In genomic region chr17:80553318-80554270, GRCm38 (mm10) we compare ENCODE assay signal across 8 mouse cellular contexts. TPM values are rescaled to one million over a fixed set of nuclear protein-coding genes. Genes with fewer than 3 reads are reported as not detected.
A peak's percentile ranks its signal among the peaks of the same experiment; 100 is the strongest.
DNase-seq lines count a peak whose midpoint lies in the region; ATAC-seq and TF ChIP-seq lines count a peak whose summit lies in the region.

No protein-coding gene starts in this region.

- H3K9me3 ChIP-seq in hindbrain, postnatal 0 days (ENCODE audit: low read length): no peaks in the 10 kb centered on the region

- peak overlapping the region; percentile 50 for H3K9ac ChIP-seq in hindbrain, postnatal 0 days (replicated peaks; ENCODE audit: low read length)

- no peaks in the 10 kb centered on the region for H3K4me1 ChIP-seq in hindbrain, postnatal 0 days (ENCODE audit: insufficient read depth, low read length)

- TF ChIP-seq CTCF in hindbrain, postnatal 0 days (IDR thresholded peaks at IDR 0.05; ENCODE audit: low read depth): peak; percentile 78

- 3% methylated on average over 35 of the region's 35 CpGs for WGBS in hindbrain, postnatal 0 days
- WGBS in macrophage (ENCODE audit: missing documents): 3% methylated on average over 29 of the region's 35 CpGs

- peak; percentile 68 to 73 for DNase-seq in adrenal gland, adult 18-20 months (ENCODE audit: low spot score in 2 of 2)
- peak; percentile 92 for DNase-seq in embryo, embryonic 10 days (ENCODE audit: low spot score)
- peak; percentile 36 to 38 for DNase-seq in gastrocnemius, adult 8-10 months (ENCODE audit: low spot score in 2 of 2)
- peak; percentile 97 for DNase-seq in hindbrain, postnatal 0 days (ENCODE audit: low spot score)
- DNase-seq in left cerebral cortex, adult 18-20 months (ENCODE audit: low spot score in 2 of 2): peak; percentile 71 to 77
- DNase-seq in right cerebral cortex, adult 18-20 months: peak; percentile 79
- DNase-seq in urinary bladder, postnatal 25 days (ENCODE audit: low spot score): peak; percentile 73

- H3K4me2 ChIP-seq in hindbrain, postnatal 0 days (ENCODE audit: low read depth, low read length): peak overlapping the region; percentile 51

- H3K79me2 ChIP-seq in macrophage (ENCODE audit: inconsistent target): no peaks in the 10 kb centered on the region

- H3K4me3 ChIP-seq in hindbrain, postnatal 0 days (ENCODE audit: low read length): peak overlapping the region; percentile 48
- H3K4me3 ChIP-seq in macrophage (ENCODE audit: inconsistent target): peak overlapping the region; percentile 59

- H3K27ac ChIP-seq in hindbrain, postnatal 0 days: peak overlapping the region; percentile 72
- H3K27ac ChIP-seq in macrophage: no peak overlapping the region

- ATAC-seq in hindbrain, postnatal 0 days: peak; percentile 90

- no peaks in the 10 kb centered on the region for H3K27me3 ChIP-seq in hindbrain, postnatal 0 days (ENCODE audit: insufficient read depth, low read length)

- no peaks in the 10 kb centered on the region for H3K36me3 ChIP-seq in hindbrain, postnatal 0 days (ENCODE audit: insufficient read depth, low read length)
- no peaks in the 10 kb centered on the region for H3K36me3 ChIP-seq in macrophage (ENCODE audit: inconsistent target)

RNA-seq across cellular contexts. Expression of gene Cdkl4, which starts 24.0 kb away (rescaled TPM):
- under 1 TPM; 0.10 TPM for total RNA-seq in adrenal gland, adult 18-20 months (2021)
- under 1 TPM in 1 of 4 experiments, not detected in 3; 0.10 TPM for total RNA-seq in gastrocnemius, adult 8-10 months (2022)
- 6.4 and 8.4 TPM in 2 replicates for total RNA-seq in hindbrain, postnatal 0 days (2014; rRNA removed)
- 5.5 and 6.5 TPM in 2 replicates for polyA plus RNA-seq in hindbrain, postnatal 0 days (2015; fragmentation: Nextera tagmentation; extraction: Ambion mirVana)
- 10 to 100 TPM; 16.5 to 19.1 TPM for total RNA-seq in left cerebral cortex, adult 18-20 months (2021)
- total RNA-seq in macrophage (2018; cell fraction: chromatin; rRNA removed): under 1 TPM in 8 of 26 experiments, not detected in 18; 0.16 to 0.40 (median 0.29) TPM
- under 1 TPM in 25 of 26 experiments, not detected in 1; 0.04 to 0.23 (median 0.10) TPM for total RNA-seq in macrophage (2018; cell fraction: cytosol; rRNA removed)
- total RNA-seq in macrophage (2018; cell fraction: nucleus; rRNA removed): under 1 TPM in 9 of 26 experiments, not detected in 17; 0.14 to 0.89 (median 0.29) TPM
- polyA plus RNA-seq in macrophage (2018): 0.09 to 0.21 TPM (median 0.15 TPM) in 3 replicates

Comparison
In these comparisons a context has a peak if more than half of its experiments do, and no peak if none do; other contexts are left out.
1. DNase-seq: peak in every context shown above with its lines; median percentile 97 in hindbrain, postnatal 0 days; 92 in embryo, embryonic 10 days; 79 in right cerebral cortex, adult 18-20 months; 74 in left cerebral cortex, adult 18-20 months; 73 in urinary bladder, postnatal 25 days; 70 in adrenal gland, adult 18-20 months; 37 in gastrocnemius, adult 8-10 months.